Mouse (Mus musculus): ENCODE measurements at regions not wholly inside any gene's neighbourhood (a gene's known extent, or its start where the extent isn't known, plus 50 kb on each side); places are given as distances from the start of the nearest gene placed in this dataset.

DNA sequence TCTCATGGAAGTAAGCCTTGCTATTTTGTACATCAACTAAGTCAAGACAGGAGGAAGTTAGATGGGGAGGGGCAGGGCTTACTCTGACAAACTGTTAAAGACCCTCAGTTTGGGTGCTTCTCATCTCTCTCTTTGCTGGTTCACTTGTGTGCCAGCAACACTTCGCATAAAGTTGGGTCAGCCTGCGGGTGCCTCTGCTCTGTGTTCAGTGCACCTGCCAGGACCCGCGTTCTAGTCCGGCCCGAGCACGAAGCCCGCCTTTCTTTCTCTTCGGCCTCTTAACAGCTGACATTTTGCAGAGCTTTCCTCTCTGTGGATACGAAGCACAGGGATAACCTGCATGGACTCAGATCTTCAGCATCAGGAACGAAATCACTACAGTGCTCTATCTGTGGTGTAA is 227.1 kb upstream of the Nfe2l3 start:
- no peak for ATAC-seq (ENCODE audit: insufficient number of reproducible peaks, insufficient read depth, low FRiP score, low TSS enrichment)
- Histone ChIP-seq H3K4me3 (no peak overlapping the region), H3K4me1 (peaks cover 8% of the 10 kb centered on the region; the same call in 1 of the 2 replicates), H3K4me2 (replicated peaks) (no peak overlapping the region), H3K36me3 (no peaks in the 10 kb centered on the region), H3K27ac (no peak overlapping the region), H3K9ac (no peak overlapping the region), H3K9me3 (no peaks in the 10 kb centered on the region), H3K27me3 (peaks cover 18% of the 10 kb centered on the region)
- 82% methylated on average over 11 of the region's 11 CpGs for WGBS

GRCm38 (mm10) chr6:51206712-51207505 is 225.6 kb upstream of the Nfe2l3 start:
- WGBS, result 6% methylated on average over 11 of the region's 11 CpGs
- H3K9ac ChIP-seq, result no peak overlapping the region
- no peak for ATAC-seq (ENCODE audit: insufficient number of reproducible peaks, insufficient read depth, low FRiP score, low TSS enrichment)
- no peaks in the 10 kb centered on the region for H3K9me3 ChIP-seq
- peaks cover 18% of the 10 kb centered on the region for H3K27me3 ChIP-seq
- peak overlapping the region; percentile 45; the same call in 1 of the 2 replicates for H3K4me2 ChIP-seq (replicated peaks)
- H3K4me1 ChIP-seq, result peaks cover 11% of the 10 kb centered on the region
- no peak overlapping the region for H3K27ac ChIP-seq
- H3K4me3 ChIP-seq, result no peak overlapping the region
- no peaks in the 10 kb centered on the region for H3K36me3 ChIP-seq

GRCm38 (mm10) chr6:51207587-51208361 is 224.7 kb upstream of the Nfe2l3 start:
- no peak; the same call in 1 of the 2 replicates for ATAC-seq (ENCODE audit: insufficient number of reproducible peaks, insufficient read depth, low FRiP score, low TSS enrichment)
- Histone ChIP-seq H3K4me1 (peaks cover 11% of the 10 kb centered on the region), H3K9me3 (no peaks in the 10 kb centered on the region), H3K27ac (no peak overlapping the region), H3K27me3 (peaks cover 18% of the 10 kb centered on the region), H3K4me3 (0 out of 2 replicates have a peak overlapping the region, but pooled peaks have one; percentile 10), H3K4me2 (replicated peaks) (peak overlapping the region; percentile 45), H3K36me3 (no peaks in the 10 kb centered on the region), H3K9ac (no peak overlapping the region)
- 1% methylated on average over 19 of the region's 21 CpGs for WGBS

DNA sequence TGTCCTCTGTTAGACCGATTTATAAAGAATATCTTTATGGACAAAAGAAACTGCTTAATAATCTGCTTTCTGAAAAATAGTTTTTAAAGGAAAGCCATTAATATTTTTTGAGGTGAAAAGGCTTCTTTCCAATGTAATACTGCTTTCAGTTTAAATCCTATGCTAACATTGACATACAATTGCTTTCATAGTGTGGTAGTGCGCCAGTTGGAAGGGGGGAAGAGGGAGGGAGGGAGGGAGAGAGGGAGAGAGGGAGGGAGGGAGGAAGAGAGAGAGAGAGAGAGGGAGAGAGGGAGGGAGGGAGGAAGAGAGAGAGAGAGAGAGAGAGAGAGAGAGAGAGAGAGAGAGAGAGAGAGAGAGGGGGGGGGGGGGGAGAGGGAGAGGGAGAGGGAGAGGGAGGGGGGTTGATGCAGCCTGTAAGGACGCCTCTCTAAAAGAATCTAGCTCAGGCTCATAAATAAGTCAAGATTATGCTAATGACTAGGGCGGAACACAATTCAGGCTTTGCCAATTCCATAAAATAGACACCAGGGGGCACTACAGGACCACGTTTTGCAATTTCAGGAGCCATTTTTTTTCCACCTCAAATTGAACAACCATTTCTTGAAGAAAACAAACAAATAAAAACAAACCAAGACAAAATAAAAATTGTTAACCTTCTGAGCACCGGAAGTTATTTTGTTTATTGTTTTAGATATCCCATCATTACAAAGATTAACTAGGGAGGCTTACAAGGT is 223.6 kb upstream of the Nfe2l3 start:
- Histone ChIP-seq H3K36me3 (no peaks in the 10 kb centered on the region), H3K27me3 (peaks cover 18% of the 10 kb centered on the region), H3K4me1 (peaks cover 16% of the 10 kb centered on the region), H3K4me3 (no peak overlapping the region), H3K9ac (no peak overlapping the region), H3K27ac (no peak overlapping the region), H3K9me3 (no peaks in the 10 kb centered on the region), H3K4me2 (replicated peaks) (no peak overlapping the region)
- WGBS, result 3% methylated on average over 6 of the region's 6 CpGs
- ATAC-seq (ENCODE audit: insufficient number of reproducible peaks, insufficient read depth, low FRiP score, low TSS enrichment), result no peak

DNA sequence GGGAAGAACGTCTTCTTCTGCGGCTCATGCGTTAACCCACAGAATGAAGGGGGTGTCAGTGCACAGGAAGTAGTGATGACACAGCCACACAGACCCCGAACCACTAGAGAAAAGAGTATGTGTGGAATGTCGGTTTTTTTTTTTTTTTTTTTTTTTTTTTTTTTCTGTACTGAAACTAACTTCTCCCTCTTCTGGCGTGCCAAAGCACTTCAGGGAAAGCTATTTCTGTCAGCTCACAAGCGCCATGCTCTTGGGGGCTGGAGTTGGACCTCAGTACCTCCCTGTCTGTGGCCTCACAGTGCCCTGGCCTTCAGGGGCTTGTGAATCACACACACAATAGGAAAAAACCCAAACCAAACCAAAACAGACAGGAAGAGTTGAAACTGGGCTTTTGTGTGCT is 221.1 kb upstream of the Nfe2l3 start:
- H3K4me2 ChIP-seq (replicated peaks), result 0 out of 2 replicates have a peak overlapping the region, but pooled peaks have one; percentile 16
- H3K9me3 ChIP-seq, result no peaks in the 10 kb centered on the region
- 25% methylated on average over 7 of the region's 7 CpGs for WGBS
- no peak overlapping the region for H3K27ac ChIP-seq
- peaks cover 15% of the 10 kb centered on the region for H3K27me3 ChIP-seq
- H3K36me3 ChIP-seq, result no peaks in the 10 kb centered on the region
- ATAC-seq (ENCODE audit: insufficient number of reproducible peaks, insufficient read depth, low FRiP score, low TSS enrichment), result no peak
- H3K4me1 ChIP-seq, result peaks cover 16% of the 10 kb centered on the region
- no peak overlapping the region for H3K9ac ChIP-seq
- no peak overlapping the region for H3K4me3 ChIP-seq

GRCm38 (mm10) chr6:51212216-51212615 is 220.3 kb upstream of the Nfe2l3 start:
- Histone ChIP-seq H3K27me3 (peaks cover 9% of the 10 kb centered on the region), H3K9ac (no peak overlapping the region), H3K9me3 (no peaks in the 10 kb centered on the region), H3K4me2 (replicated peaks) (no peak overlapping the region), H3K4me1 (peaks cover 16% of the 10 kb centered on the region), H3K4me3 (no peak overlapping the region), H3K27ac (no peak overlapping the region), H3K36me3 (no peaks in the 10 kb centered on the region)
- no peak for ATAC-seq (ENCODE audit: insufficient number of reproducible peaks, insufficient read depth, low FRiP score, low TSS enrichment)
- 73% methylated on average over 8 of the region's 8 CpGs for WGBS

GRCm38 (mm10) chr6:51215371-51215770 is 217.1 kb upstream of the Nfe2l3 start:
- peaks cover 8% of the 10 kb centered on the region; the same call in 1 of the 2 replicates for H3K4me1 ChIP-seq
- no peaks in the 10 kb centered on the region for H3K27me3 ChIP-seq
- H3K9ac ChIP-seq, result no peak overlapping the region
- H3K4me3 ChIP-seq, result no peak overlapping the region
- no peak overlapping the region for H3K27ac ChIP-seq
- no peaks in the 10 kb centered on the region for H3K36me3 ChIP-seq
- H3K4me2 ChIP-seq (replicated peaks), result no peak overlapping the region
- 86% methylated on average over 10 of the region's 10 CpGs for WGBS
- no peak for ATAC-seq (ENCODE audit: insufficient number of reproducible peaks, insufficient read depth, low FRiP score, low TSS enrichment)
- no peaks in the 10 kb centered on the region for H3K9me3 ChIP-seq

DNA sequence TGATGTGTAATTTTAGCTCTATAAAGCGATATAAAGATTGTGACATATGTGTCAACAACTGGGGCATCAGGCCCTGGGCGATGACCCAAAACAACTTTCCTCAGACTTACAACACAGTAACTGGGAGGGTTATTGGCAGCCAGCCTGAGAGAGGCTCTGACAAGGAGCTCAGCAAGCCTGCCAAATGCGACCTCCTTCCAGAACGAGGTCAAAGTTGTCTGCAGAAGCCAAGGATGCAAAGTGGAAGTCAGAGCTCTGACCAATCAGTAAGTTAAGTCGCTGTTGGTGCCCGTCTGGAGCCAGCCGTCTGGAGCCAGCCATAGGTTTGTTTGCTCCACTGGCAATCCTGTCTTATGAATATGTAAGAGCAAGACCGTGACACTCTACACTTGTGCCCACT is 216.0 kb upstream of the Nfe2l3 start:
- WGBS, result 67% methylated on average over 8 of the region's 8 CpGs
- H3K27ac ChIP-seq, result no peak overlapping the region
- ATAC-seq (ENCODE audit: insufficient number of reproducible peaks, insufficient read depth, low FRiP score, low TSS enrichment), result no peak

GRCm38 (mm10) chr6:51219691-51220090 is 212.8 kb upstream of the Nfe2l3 start:
- Histone ChIP-seq H3K27me3 (no peaks in the 10 kb centered on the region), H3K9me3 (no peaks in the 10 kb centered on the region), H3K4me2 (replicated peaks) (no peak overlapping the region), H3K27ac (no peak overlapping the region), H3K4me3 (no peak overlapping the region), H3K9ac (no peak overlapping the region), H3K36me3 (no peaks in the 10 kb centered on the region), H3K4me1 (no peaks in the 10 kb centered on the region)
- 89% methylated on average over 12 of the region's 12 CpGs for WGBS
- no peak for ATAC-seq (ENCODE audit: insufficient number of reproducible peaks, insufficient read depth, low FRiP score, low TSS enrichment)

More for the DNA sequence above, 216.0 kb upstream of the Nfe2l3 start:
- H3K9me3 ChIP-seq, result no peaks in the 10 kb centered on the region
- H3K9ac ChIP-seq, result no peak overlapping the region
- H3K27me3 ChIP-seq, result no peaks in the 10 kb centered on the region
- no peak overlapping the region for H3K4me2 ChIP-seq (replicated peaks)
- 0 out of 2 replicates have a peak, but pooled peaks cover 6% of the 10 kb centered on the region for H3K4me1 ChIP-seq
- H3K4me3 ChIP-seq, result no peak overlapping the region
- no peaks in the 10 kb centered on the region for H3K36me3 ChIP-seq

- WGBS, result 58% methylated on average over 4 of the region's 4 CpGs
- H3K36me3 ChIP-seq, result no peaks in the 10 kb centered on the region
- no peaks in the 10 kb centered on the region for H3K9me3 ChIP-seq
- H3K27me3 ChIP-seq, result no peaks in the 10 kb centered on the region
- ATAC-seq (ENCODE audit: insufficient number of reproducible peaks, insufficient read depth, low FRiP score, low TSS enrichment), result no peak
- H3K9ac ChIP-seq, result no peak overlapping the region
- H3K4me1 ChIP-seq, result no peaks in the 10 kb centered on the region
- no peak overlapping the region for H3K4me2 ChIP-seq (replicated peaks)
- H3K27ac ChIP-seq, result no peak overlapping the region
- H3K4me3 ChIP-seq, result no peak overlapping the region
These were observed 211.7 kb upstream of the Nfe2l3 start for GRCm38 (mm10) chr6:51220778-51221177.

- H3K4me1 ChIP-seq, result no peaks in the 10 kb centered on the region
- H3K4me2 ChIP-seq (replicated peaks), result no peak overlapping the region
- no peak overlapping the region for H3K27ac ChIP-seq
- no peaks in the 10 kb centered on the region for H3K36me3 ChIP-seq
- ATAC-seq (ENCODE audit: insufficient number of reproducible peaks, insufficient read depth, low FRiP score, low TSS enrichment), result no peak
- H3K4me3 ChIP-seq, result no peak overlapping the region
- peaks cover 2% of the 10 kb centered on the region; the same call in 1 of the 2 replicates for H3K9me3 ChIP-seq
- no peaks in the 10 kb centered on the region for H3K27me3 ChIP-seq
- H3K9ac ChIP-seq, result no peak overlapping the region
- 87% methylated on average over 11 of the region's 11 CpGs for WGBS
These were observed 196.3 kb upstream of the Nfe2l3 start for GRCm38 (mm10) chr6:51236077-51236740.
